Mouse (Mus musculus): ENCODE data around the gene Tbx10.

Tbx10 gene

GRCm38 (mm10) chr19:3975866-3976265, 16.7 kb upstream of the Tbx10 start:
- DNase-seq (ENCODE audit: low spot score in 2 of 2): no peak

GRCm38 (mm10) chr19:3980309-3980708, 12.2 kb upstream of the Tbx10 start:
- peak; percentile 48 to 76 for DNase-seq (ENCODE audit: low spot score in 2 of 2)

- DNase-seq (ENCODE audit: low spot score in 2 of 2): no peak
Measured at GRCm38 (mm10) chr19:3980917-3981316, 11.6 kb upstream of the Tbx10 start.

GRCm38 (mm10) chr19:3983527-3984200, 8.9 kb upstream of the Tbx10 start:
- DNase-seq (ENCODE audit: low spot score in 2 of 2): no peak

- no peak for DNase-seq (ENCODE audit: low spot score in 2 of 2)
Measured at GRCm38 (mm10) chr19:3985261-3985681, 7.3 kb upstream of the Tbx10 start.

GRCm38 (mm10) chr19:3986334-3986733, 6.2 kb upstream of the Tbx10 start, which contains the start of gene Acy3:
Gene Acy3 (plus strand): TSS chr19:3986570.
- DNase-seq (ENCODE audit: low spot score in 2 of 2): peak in 1 of 2 experiments; percentile 34

GRCm38 (mm10) chr19:3988066-3988465, 4.5 kb upstream of the Tbx10 start:
- DNase-seq (ENCODE audit: low spot score in 2 of 2): no peak

GRCm38 (mm10) chr19:3988750-3989149, 3.8 kb upstream of the Tbx10 start:
- no peak for DNase-seq (ENCODE audit: low spot score in 2 of 2)

- no peak for DNase-seq (ENCODE audit: low spot score in 2 of 2)
Measured at GRCm38 (mm10) chr19:3990804-3991203, 1.7 kb upstream of the Tbx10 start.

- no peak for DNase-seq (ENCODE audit: low spot score in 2 of 2)
Measured at GRCm38 (mm10) chr19:3991562-3991961, 990 bp upstream of the Tbx10 start.

- DNase-seq (ENCODE audit: low spot score in 2 of 2): no peak
Measured at GRCm38 (mm10) chr19:3991966-3992365, 586 bp upstream of the Tbx10 start.

GRCm38 (mm10) chr19:3994932-3995331, 2.4 kb downstream of the Tbx10 start:
- DNase-seq (ENCODE audit: low spot score in 2 of 2): no peak

- no peak for DNase-seq (ENCODE audit: low spot score in 2 of 2)
Measured at GRCm38 (mm10) chr19:3995505-3995904, 3.0 kb downstream of the Tbx10 start.

- no peak for DNase-seq (ENCODE audit: low spot score in 2 of 2)
Measured at GRCm38 (mm10) chr19:3996106-3996505, 3.6 kb downstream of the Tbx10 start.

GRCm38 (mm10) chr19:3996747-3997146, 4.2 kb downstream of the Tbx10 start:
- DNase-seq (ENCODE audit: low spot score in 2 of 2): no peak

- DNase-seq (ENCODE audit: low spot score in 2 of 2): no peak
Measured at GRCm38 (mm10) chr19:3997231-3997630, 4.7 kb downstream of the Tbx10 start.

- DNase-seq (ENCODE audit: low spot score in 2 of 2): no peak
Measured at GRCm38 (mm10) chr19:3998335-3998734, 5.8 kb downstream of the Tbx10 start.

GRCm38 (mm10) chr19:3999121-3999730, 6.7 kb downstream of the Tbx10 start:
- no peak for DNase-seq (ENCODE audit: low spot score in 2 of 2)

GRCm38 (mm10) chr19:4000119-4000900, 7.8 kb downstream of the Tbx10 start, which contains the start of the genes Nudt8 and Gm49405:
Gene Nudt8 (plus strand): TSS chr19:4000580.
Gene Gm49405 (plus strand): TSS chr19:4000626.
- DNase-seq (ENCODE audit: low spot score in 2 of 2): peak; percentile 87 to 89

- DNase-seq (ENCODE audit: low spot score in 2 of 2): no peak
Measured at GRCm38 (mm10) chr19:4000949-4001525, 8.5 kb downstream of the Tbx10 start.

GRCm38 (mm10) chr19:4001752-4002151, 9.2 kb downstream of the Tbx10 start:
- DNase-seq (ENCODE audit: low spot score in 2 of 2): no peak

- no peak for DNase-seq (ENCODE audit: low spot score in 2 of 2)
Measured at GRCm38 (mm10) chr19:4003112-4003511, 10.6 kb downstream of the Tbx10 start, which contains the start of gene Doc2g. Gene Doc2g (plus strand): TSS chr19:4003313.
